Mouse (Mus musculus) testis, postnatal 10 days (tissue): ENCODE measurements around the gene Cln3.

Source experiments
- DNase-seq: peaks from one replicate; pipeline ENCODE4 v3.0.0; 2021; ENCODE audit warnings: low spot score

Gene Cln3

GRCm38 (mm10) chr7:126585717-126586116, at the start of gene Cln3:
Gene Cln3, minus strand, starts transcription at chr7:126585817.
- DNase-seq = no peak

GRCm38 (mm10) chr7:126635375-126635774, 49.8 kb upstream of the Cln3 start:
- DNase-seq = no peak

- DNase-seq = no peak
Measured at GRCm38 (mm10) chr7:126632478-126632877, 46.9 kb upstream of the Cln3 start.

GRCm38 (mm10) chr7:126630824-126631518, 45.4 kb upstream of the Cln3 start, which contains the start of gene Nupr1:
Gene Nupr1, minus strand, starts transcription at chr7:126630861.
- DNase-seq = no peak

GRCm38 (mm10) chr7:126629915-126630314, 44.3 kb upstream of the Cln3 start:
- no peak for DNase-seq

GRCm38 (mm10) chr7:126628111-126628510, 42.5 kb upstream of the Cln3 start:
- no peak for DNase-seq

- DNase-seq = no peak
Measured at GRCm38 (mm10) chr7:126625807-126626600, 40.4 kb upstream of the Cln3 start.

- DNase-seq = peak; percentile 60
Measured at GRCm38 (mm10) chr7:126625369-126625768, 39.8 kb upstream of the Cln3 start.

- peak; percentile 41 for DNase-seq
Measured at GRCm38 (mm10) chr7:126624774-126625173, 39.2 kb upstream of the Cln3 start.

GRCm38 (mm10) chr7:126623381-126623780, 37.8 kb upstream of the Cln3 start:
- no peak for DNase-seq

- DNase-seq = no peak
Measured at GRCm38 (mm10) chr7:126621452-126622359, 36.1 kb upstream of the Cln3 start.

- DNase-seq = no peak
Measured at GRCm38 (mm10) chr7:126619559-126620275, 34.1 kb upstream of the Cln3 start.

- no peak for DNase-seq
Measured at GRCm38 (mm10) chr7:126616707-126617106, 31.1 kb upstream of the Cln3 start.

- no peak for DNase-seq
Measured at GRCm38 (mm10) chr7:126612736-126613135, 27.1 kb upstream of the Cln3 start.

GRCm38 (mm10) chr7:126607796-126608195, 22.2 kb upstream of the Cln3 start:
- no peak for DNase-seq

GRCm38 (mm10) chr7:126607064-126607463, 21.4 kb upstream of the Cln3 start:
- no peak for DNase-seq

- DNase-seq = no peak
Measured at GRCm38 (mm10) chr7:126606611-126607010, 21.0 kb upstream of the Cln3 start.

GRCm38 (mm10) chr7:126602650-126603049, 17.0 kb upstream of the Cln3 start:
- DNase-seq = no peak

GRCm38 (mm10) chr7:126601896-126602295, 16.3 kb upstream of the Cln3 start:
- no peak for DNase-seq

- DNase-seq = no peak
Measured at GRCm38 (mm10) chr7:126598919-126599318, 13.3 kb upstream of the Cln3 start.

- no peak for DNase-seq
Measured at GRCm38 (mm10) chr7:126596414-126596813, 10.8 kb upstream of the Cln3 start.

- no peak for DNase-seq
Measured at GRCm38 (mm10) chr7:126595890-126596289, 10.3 kb upstream of the Cln3 start.
